Mouse (Mus musculus) testis, adult 10 weeks (tissue): ENCODE data around the gene Rpl7a. TPM values are rescaled to one million over a fixed set of nuclear protein-coding genes. Genes with fewer than 3 reads are reported as not detected.

Source experiments
- polyA plus RNA-seq: library from polyadenylated mRNA; stranded (reverse); fragments of 350-450 nt; fragmentation: Illumina TruSeq; extraction: RNeasy Lipid Tissue Mini Kit (QIAGEN cat#74804); gene quantifications from one replicate; pipeline ENCODE4 v1.2.3, GENCODE M21; 2014; ENCODE audit warnings: low read depth, low replicate concordance

The Rpl7a gene
- 24.2 TPM for polyA plus RNA-seq

GRCm38 (mm10) chr2:26910124-26910993, at the start of gene Rpl7a, which contains the start of gene Med22:
TSS of gene Rpl7a (plus strand) at chr2:26910764.
TSS of gene Med22 (minus strand) at chr2:26910677.

GRCm38 (mm10) chr2:26864879-26865278, 45.7 kb upstream of the Rpl7a start, which contains the start of gene Abo:
TSS of gene Abo (minus strand) at chr2:26864979.

DNA sequence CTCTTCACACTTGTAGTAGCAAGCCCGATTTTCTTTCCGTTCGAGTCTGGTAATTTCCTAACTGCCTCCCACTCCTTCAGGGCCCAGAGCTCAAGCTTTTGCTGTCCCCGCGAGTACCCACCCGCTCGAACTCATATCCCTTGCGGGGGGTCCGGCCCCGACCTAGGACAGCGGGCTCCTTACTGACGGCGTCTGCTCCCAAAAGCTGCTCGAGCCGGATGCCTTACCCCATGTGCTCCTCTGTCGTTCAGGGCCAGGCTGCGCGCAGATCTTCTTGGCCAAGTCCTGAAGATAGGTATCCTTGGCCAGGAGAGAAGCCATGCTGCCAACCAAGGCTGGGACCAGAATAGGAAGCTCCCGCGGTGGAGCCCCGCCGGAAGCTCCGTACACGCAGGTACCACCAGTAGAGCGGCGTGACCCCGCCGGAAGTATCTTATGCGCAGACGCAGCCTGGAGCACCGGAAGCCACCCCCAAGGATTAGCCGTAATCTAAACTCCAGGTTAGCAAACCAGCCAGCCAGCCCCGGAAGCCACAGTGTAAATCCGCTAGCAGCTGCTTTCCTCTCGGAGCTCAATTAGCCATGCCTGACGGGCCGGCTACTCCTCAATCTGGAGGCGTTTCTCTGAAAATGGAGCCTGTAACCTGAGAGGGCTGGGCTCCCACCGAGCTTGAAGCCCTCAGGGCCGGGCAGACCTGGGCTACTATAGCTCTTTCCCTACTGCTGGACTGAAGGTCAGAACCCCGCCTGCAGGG, 7.9 kb upstream of the Rpl7a start, which contains the start of gene Surf6:
TSS of gene Surf6 (minus strand) at position 413 of the 754 bp plus-strand sequence.

DNA sequence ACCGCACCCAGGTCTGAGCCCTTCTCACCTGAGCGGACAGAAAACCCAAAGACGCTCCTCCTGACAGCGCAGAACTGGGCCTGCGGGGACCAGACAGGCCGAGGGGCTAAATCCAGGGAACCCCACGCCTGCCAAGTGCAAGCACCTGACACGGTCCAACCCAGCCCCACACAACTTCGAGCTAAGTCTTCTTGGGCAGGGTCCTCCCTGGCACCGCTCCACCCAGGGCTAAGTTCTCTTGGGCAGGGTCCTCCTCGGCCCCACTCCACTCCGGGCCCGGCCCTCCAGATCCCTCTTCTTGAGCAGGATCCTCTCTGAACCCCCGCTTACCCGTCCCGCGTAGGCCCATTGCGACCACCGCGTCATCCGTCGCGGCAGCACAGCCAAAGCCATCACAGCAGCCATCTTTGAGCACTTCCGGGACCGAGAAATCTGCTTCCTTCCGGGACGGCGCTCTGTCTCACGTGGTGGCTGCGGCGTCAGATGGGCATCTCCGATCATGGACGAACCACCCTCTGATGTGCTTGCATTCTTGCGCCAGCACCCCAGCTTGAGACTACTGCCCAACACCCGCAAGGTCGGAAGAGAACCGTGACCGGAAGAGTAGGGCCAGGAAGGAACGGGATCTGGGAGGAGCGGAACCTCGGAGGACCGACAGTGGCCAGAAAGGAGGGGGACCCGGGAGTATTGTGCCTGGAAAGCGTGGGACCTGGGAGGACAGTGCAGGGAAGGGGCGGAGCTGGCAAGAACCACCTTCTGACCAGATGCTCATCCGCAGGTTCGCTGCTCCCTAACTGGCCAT, 5.6 kb downstream of the Rpl7a start, which contains the start of the genes Surf2 and Surf1:
TSS of gene Surf2 (plus strand) at position 441 of the 802 bp plus-strand sequence.
TSS of gene Surf1 (minus strand) at position 604 of the 802 bp plus-strand sequence.

DNA sequence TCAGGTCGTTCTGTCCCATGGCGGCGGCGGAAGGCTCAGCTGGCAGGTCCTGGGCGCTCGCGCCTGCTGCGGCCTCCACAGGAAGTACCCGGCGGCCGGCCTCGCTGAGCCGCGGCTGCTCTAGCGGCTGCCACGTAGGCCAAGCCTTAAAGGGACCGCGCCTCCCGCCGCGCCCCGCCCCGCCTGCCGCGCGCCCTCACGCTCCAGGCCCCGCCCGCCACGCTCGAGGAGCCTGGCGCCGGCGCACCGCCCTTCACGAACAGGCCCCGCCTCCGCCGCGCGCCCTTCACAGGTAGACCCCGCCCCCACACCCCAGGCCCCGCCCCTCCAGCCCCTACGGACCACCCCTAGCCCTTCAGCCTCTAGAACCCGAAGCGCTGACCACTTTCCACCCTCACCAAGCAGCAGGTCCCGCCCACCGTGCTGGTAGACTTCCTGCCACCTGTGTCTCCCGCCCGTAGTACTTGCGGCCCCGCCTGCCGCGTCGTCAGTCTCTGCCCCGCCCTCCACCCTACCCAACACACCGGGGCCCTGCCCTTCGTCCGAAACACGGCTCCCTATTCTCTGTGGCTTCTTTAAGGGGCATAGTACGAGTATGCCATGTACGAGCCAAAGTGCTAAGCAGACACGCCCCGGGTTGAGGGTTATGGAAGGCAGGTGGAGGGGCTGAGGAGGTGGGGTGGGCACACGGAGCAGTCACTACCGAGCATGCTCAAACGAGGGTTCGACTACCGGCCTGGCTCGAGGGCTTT, 22.9 kb downstream of the Rpl7a start, which contains the start of the genes Surf4 and Stkld1:
TSS of gene Surf4 (minus strand) at position 625 of the 752 bp plus-strand sequence.
TSS of gene Stkld1 (plus strand) at position 744 of the 752 bp plus-strand sequence.

Other genes with a start within 250 kb of the Rpl7a start
- gene Lcn4, start 239.5 kb upstream of the Rpl7a start, polyA plus RNA-seq, result not detected
- 0.94 TPM for gene Abo, start 45.8 kb upstream of the Rpl7a start, polyA plus RNA-seq
- gene Surf6, start 7.9 kb upstream of the Rpl7a start, polyA plus RNA-seq, result 5.9 TPM
- gene Med22, start 87 bp upstream of the Rpl7a start, polyA plus RNA-seq, result 5.3 TPM
- gene Surf2, start 5.6 kb downstream of the Rpl7a start, polyA plus RNA-seq, result 4.6 TPM
- gene Surf1, start 5.8 kb downstream of the Rpl7a start, polyA plus RNA-seq, result 13.2 TPM
- 59.1 TPM for gene Surf4, start 23.2 kb downstream of the Rpl7a start, polyA plus RNA-seq
- 114 TPM for gene Stkld1, start 23.3 kb downstream of the Rpl7a start, polyA plus RNA-seq
- gene Rexo4, start 53.6 kb downstream of the Rpl7a start, polyA plus RNA-seq, result 27.9 TPM
- gene Adamts13, start 62.7 kb downstream of the Rpl7a start, polyA plus RNA-seq, result not detected
- 5.6 TPM for gene Cacfd1, start 99.2 kb downstream of the Rpl7a start, polyA plus RNA-seq
- not detected for gene Slc2a6, start 117.2 kb downstream of the Rpl7a start, polyA plus RNA-seq
- not detected for gene Mymk, start 161.4 kb downstream of the Rpl7a start, polyA plus RNA-seq
- gene Adamtsl2, start 168.6 kb downstream of the Rpl7a start, polyA plus RNA-seq, result not detected
- not detected for gene Fam163b, start 231.7 kb downstream of the Rpl7a start, polyA plus RNA-seq